ENCODE assay signal across 18 mouse cellular contexts in the genomic region with DNA sequence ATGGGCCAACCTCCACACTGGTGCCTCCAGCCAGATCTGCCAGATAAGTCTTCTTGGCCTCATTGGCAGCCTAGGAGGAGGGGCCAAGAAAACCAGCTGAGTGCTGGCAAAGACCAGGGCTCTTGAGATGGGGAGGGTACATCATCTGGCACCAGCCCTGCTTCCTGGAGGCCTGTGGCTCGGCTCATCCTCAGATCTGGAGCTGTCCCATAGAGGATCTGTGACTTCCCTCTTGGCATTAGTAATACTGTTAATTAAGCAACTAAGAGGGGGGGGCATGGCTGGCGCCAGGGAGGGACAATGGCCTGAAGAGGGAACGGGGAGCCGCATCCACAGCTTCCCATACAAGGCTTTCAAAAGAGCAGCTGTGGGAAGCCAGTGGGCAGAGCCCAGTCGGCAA. TPM values are rescaled to one million over a fixed set of nuclear protein-coding genes. Genes with fewer than 3 reads are reported as not detected.
DNase-seq lines count a peak whose midpoint lies in the region; ATAC-seq lines count a peak whose summit lies in the region.
"Had no signal": no experiment of that assay in that cellular context is flagged by ENCODE, and none has a peak within 500 bp of the region (broad histone marks: within the 10 kb centered on the region; RNA-seq: fewer than 3 reads in every experiment).

No protein-coding gene starts in this region.

- 90% methylated on average over 5 of the region's 5 CpGs for WGBS in heart, embryonic 10.5 days
- 63% methylated on average over 5 of the region's 5 CpGs for WGBS in hindbrain, embryonic 13.5 days
- 90% methylated on average over 5 of the region's 5 CpGs for WGBS in kidney, embryonic 16.5 days

- H3K9me3 ChIP-seq in heart, embryonic 10.5 days: no peaks in the 10 kb centered on the region
- no peaks in the 10 kb centered on the region for H3K9me3 ChIP-seq in hindbrain, embryonic 13.5 days
- no peaks in the 10 kb centered on the region for H3K9me3 ChIP-seq in kidney, embryonic 16.5 days (ENCODE audit: low read length)
- H3K9me3 ChIP-seq: embryonic facial prominence, embryonic 10.5 days; limb, embryonic 13.5 days; neural tube, embryonic 12.5 days; stomach, embryonic 15.5 days had no signal

- H3K27ac ChIP-seq in heart, embryonic 10.5 days: peak overlapping the region; percentile 8; the same call in 1 of the 2 replicates
- H3K27ac ChIP-seq in hindbrain, embryonic 13.5 days: peak overlapping the region; percentile 52
- no peak overlapping the region for H3K27ac ChIP-seq in kidney, embryonic 16.5 days (ENCODE audit: low read length)
- H3K27ac ChIP-seq: embryonic facial prominence, embryonic 10.5 days; limb, embryonic 13.5 days; liver, embryonic 14.5 days; neural tube, embryonic 12.5 days; stomach, embryonic 15.5 days had no signal

- no peak for DNase-seq in heart, embryonic 10.5 days (ENCODE audit: low spot score)
- no peak for DNase-seq in heart, postnatal 25 days (ENCODE audit: low spot score)
- DNase-seq in right cerebral cortex, postnatal 10 days (ENCODE audit: low spot score in 2 of 2): peak; percentile 46 to 60
- no peak for DNase-seq in right cerebral cortex, postnatal 25 days
- no peak for DNase-seq in kidney, postnatal 25 days
- DNase-seq: adrenal gland, postnatal 25 days; cerebellum, postnatal 36 days; gastrocnemius, postnatal 36 days; kidney, adult 18-20 months; kidney, postnatal 14 days; thymus, adult 2 months had no signal

- peaks cover 30% of the 10 kb centered on the region for H3K4me1 ChIP-seq in heart, embryonic 10.5 days
- peaks cover 19% of the 10 kb centered on the region for H3K4me1 ChIP-seq in hindbrain, embryonic 13.5 days (replicated peaks)
- no peaks in the 10 kb centered on the region for H3K4me1 ChIP-seq in kidney, embryonic 16.5 days (ENCODE audit: insufficient read depth, low read length)
- H3K4me1 ChIP-seq: neural tube, embryonic 12.5 days; stomach, embryonic 15.5 days had no signal

- peak; percentile 60; the same call in 1 of the 2 replicates for ATAC-seq in hindbrain, embryonic 13.5 days (ENCODE audit: low FRiP score)
- no peak for ATAC-seq in kidney, embryonic 16.5 days (ENCODE audit: low FRiP score, low TSS enrichment)

- intact Hi-C loops in heart, postnatal 25 days (cut with DNase I): no loop called here

- no peak overlapping the region for H3K4me3 ChIP-seq in heart, embryonic 10.5 days
- H3K4me3 ChIP-seq in hindbrain, embryonic 13.5 days: no peak overlapping the region
- H3K4me3 ChIP-seq in kidney, embryonic 16.5 days (ENCODE audit: low read length): no peak overlapping the region
- H3K4me3 ChIP-seq: embryonic facial prominence, embryonic 10.5 days; limb, embryonic 13.5 days; neural tube, embryonic 12.5 days; stomach, embryonic 15.5 days had no signal

- no peak overlapping the region for H3K9ac ChIP-seq in hindbrain, embryonic 13.5 days
- no peak overlapping the region for H3K9ac ChIP-seq in kidney, embryonic 16.5 days (replicated peaks; ENCODE audit: low read length)
- H3K9ac ChIP-seq: limb, embryonic 13.5 days; liver, embryonic 14.5 days; neural tube, embryonic 12.5 days; stomach, embryonic 15.5 days had no signal

- H3K27me3 ChIP-seq in heart, embryonic 10.5 days (ENCODE audit: insufficient read depth, poor library complexity, severe bottlenecking): no peaks in the 10 kb centered on the region; the same call in 1 of the 2 replicates
- no peaks in the 10 kb centered on the region; the same call in 1 of the 2 replicates for H3K27me3 ChIP-seq in hindbrain, embryonic 13.5 days
- peaks cover under 1% of the 10 kb centered on the region; the same call in 1 of the 2 replicates for H3K27me3 ChIP-seq in kidney, embryonic 16.5 days (ENCODE audit: insufficient read depth, low read length)
- H3K27me3 ChIP-seq: neural tube, embryonic 12.5 days; stomach, embryonic 15.5 days had no signal

- no peaks in the 10 kb centered on the region for H3K36me3 ChIP-seq in heart, embryonic 10.5 days
- H3K36me3 ChIP-seq in hindbrain, embryonic 13.5 days: no peaks in the 10 kb centered on the region
- no peaks in the 10 kb centered on the region for H3K36me3 ChIP-seq in kidney, embryonic 16.5 days (ENCODE audit: insufficient read depth, low read length)
- H3K36me3 ChIP-seq: embryonic facial prominence, embryonic 10.5 days; limb, embryonic 13.5 days; neural tube, embryonic 12.5 days; stomach, embryonic 15.5 days had no signal

- H3K4me2 ChIP-seq in hindbrain, embryonic 13.5 days: no peak overlapping the region
- no peak overlapping the region for H3K4me2 ChIP-seq in kidney, embryonic 16.5 days (replicated peaks; ENCODE audit: low read depth, low read length)
- H3K4me2 ChIP-seq: limb, embryonic 13.5 days; neural tube, embryonic 12.5 days; stomach, embryonic 15.5 days had no signal

RNA-seq across cellular contexts. Expression of gene Mn1, which starts 58.6 kb away (rescaled TPM):
- polyA plus RNA-seq in heart, embryonic 10.5 days (2016; fragmentation: Nextera tagmentation; extraction: Ambion mirVana): 6.4 and 7.7 TPM in 2 replicates
- 10 to 100 TPM; 16.7 to 20.5 TPM for total RNA-seq in heart, postnatal 25 days (2021)
- 46.7 and 49.2 TPM in 2 replicates for polyA plus RNA-seq in hindbrain, embryonic 13.5 days (2015; fragmentation: Nextera tagmentation; extraction: Ambion mirVana)
- 6.9 and 7.2 TPM in 2 replicates for polyA plus RNA-seq in kidney, embryonic 16.5 days (2015; fragmentation: Nextera tagmentation; extraction: Ambion mirVana)

Comparison
In these comparisons a context has a peak if more than half of its experiments do, and no peak if none do; other contexts are left out.
1. DNase-seq: peak in right cerebral cortex, postnatal 10 days (2 of 2); none in heart, embryonic 10.5 days (single experiment), heart, postnatal 25 days (single experiment), right cerebral cortex, postnatal 25 days (single experiment) and kidney, postnatal 25 days (0 of 2).